Mouse (Mus musculus) liver, postnatal 0 days (tissue): ENCODE results near the gene Six6.

ENCODE experiments used
- CTCF ChIP-seq: sonication (generic); IDR thresholded peaks from 2 replicates; pipeline ENCODE4 v1.5.1; 2016; ENCODE audit warnings: antibody characterized with exemption, low read depth
- EP300 ChIP-seq: IDR thresholded peaks from 2 replicates; pipeline ENCODE4 v1.6.1; 2016; ENCODE audit warnings: antibody characterized with exemption, low read depth, mild to moderate bottlenecking

GRCm38 (mm10) chr12:72953858-72954257, 14.2 kb downstream of the Six6 start:
- TF ChIP-seq CTCF (no peak), EP300 (no peak)
